Mouse (Mus musculus) left cerebral cortex, postnatal 10 days (tissue): ENCODE measurements at regions not wholly inside any gene's neighbourhood (a gene's known extent, or its start where the extent isn't known, plus 50 kb on each side); places are given as distances from the start of the nearest gene placed in this dataset.
A peak's percentile ranks its signal among the peaks of the same experiment; 100 is the strongest.

Experiments used
- DNase-seq, 2 experiments: peaks; one replicate each; pipeline ENCODE4 v3.0.0; 2021 to 2022; ENCODE audit warnings: low spot score in 2 of 2, mixed read lengths in 1 of 2; ENCODE audit errors: extremely low spot score in 1 of 2
- intact Hi-C: fragments of 180-260 bp; cut with DNase I; formaldehyde crosslinking; loops from one replicate; pipeline ENCODE4 v1.15.1; 2025

- DNase-seq = no peak
- intact Hi-C loops = no loop called here
These were observed 60.1 kb upstream of the Kcnj6 start for GRCm38 (mm10) chr16:95057596-95057995.

GRCm38 (mm10) chr16:95064423-95064822 is 66.9 kb upstream of the Kcnj6 start:
- DNase-seq = peak in 1 of 2 experiments; percentile 7
- intact Hi-C loops = no loop called here

GRCm38 (mm10) chr16:95066687-95067086 is 69.2 kb upstream of the Kcnj6 start:
- intact Hi-C loops = no loop called here
- DNase-seq = no peak

- peak in 1 of 2 experiments; percentile 13 for DNase-seq
- intact Hi-C loops = no loop called here
These were observed 95.1 kb upstream of the Kcnj6 start for GRCm38 (mm10) chr16:95092471-95093221.

GRCm38 (mm10) chr16:95093753-95094152 is 96.3 kb upstream of the Kcnj6 start:
- intact Hi-C loops = no loop called here
- peak in 1 of 2 experiments; percentile 44 for DNase-seq

GRCm38 (mm10) chr16:95100954-95101353 is 103.5 kb upstream of the Kcnj6 start:
- DNase-seq = no peak
- intact Hi-C loops = no loop called here

GRCm38 (mm10) chr16:95117531-95117930 is 120.0 kb upstream of the Kcnj6 start:
- DNase-seq = peak in 1 of 2 experiments; percentile 15
- intact Hi-C loops = no loop called here

GRCm38 (mm10) chr16:95119293-95119692 is 121.8 kb upstream of the Kcnj6 start:
- intact Hi-C loops = no loop called here
- no peak for DNase-seq

GRCm38 (mm10) chr16:95122048-95122447 is 124.5 kb upstream of the Kcnj6 start:
- DNase-seq = no peak
- intact Hi-C loops = no loop called here

GRCm38 (mm10) chr16:95127616-95128015 is 129.7 kb upstream of the Kcnj15 start:
- no peak for DNase-seq
- intact Hi-C loops = no loop called here

GRCm38 (mm10) chr16:95131815-95132214 is 125.5 kb upstream of the Kcnj15 start:
- intact Hi-C loops = no loop called here
- DNase-seq = no peak

- intact Hi-C loops = no loop called here
- no peak for DNase-seq
These were observed 118.5 kb upstream of the Kcnj15 start for GRCm38 (mm10) chr16:95138809-95139208.

GRCm38 (mm10) chr16:95141510-95142394 is 115.6 kb upstream of the Kcnj15 start:
- DNase-seq = no peak
- intact Hi-C loops = no loop called here

GRCm38 (mm10) chr16:95150499-95150898 is 106.9 kb upstream of the Kcnj15 start:
- DNase-seq = no peak
- intact Hi-C loops = no loop called here

GRCm38 (mm10) chr16:95151499-95151898 is 105.9 kb upstream of the Kcnj15 start:
- intact Hi-C loops = no loop called here

GRCm38 (mm10) chr16:95151914-95152313 is 105.4 kb upstream of the Kcnj15 start:
- DNase-seq = no peak
- intact Hi-C loops = no loop called here

More at GRCm38 (mm10) chr16:95151499-95151898, 105.9 kb upstream of the Kcnj15 start:
- no peak for DNase-seq

GRCm38 (mm10) chr16:95152742-95153383 is 104.5 kb upstream of the Kcnj15 start:
- intact Hi-C loops = no loop called here
- no peak for DNase-seq

GRCm38 (mm10) chr16:95168349-95168748 is 89.0 kb upstream of the Kcnj15 start:
- intact Hi-C loops = no loop called here
- no peak for DNase-seq

GRCm38 (mm10) chr16:95169346-95169745 is 88.0 kb upstream of the Kcnj15 start:
- no peak for DNase-seq
- intact Hi-C loops = no loop called here
